Mouse (Mus musculus) testis, adult 2 months (tissue): Measurements from ENCODE around the gene Lmntd1.

Experiments used
- CTCF ChIP-seq: fragments of 200-500 bp; IDR thresholded peaks from 2 replicates; pipeline ENCODE4 v1.5.1; 2012; ENCODE audit warnings: low read depth, mild to moderate bottlenecking, inconsistent platforms, low read length, moderate library complexity; ENCODE audit not compliant: control insufficient read depth, insufficient read depth, insufficient replicate concordance
- POLR2A ChIP-seq: fragments of 200-500 bp; IDR thresholded peaks from 2 replicates; pipeline ENCODE4 v1.6.1; 2012; ENCODE audit warnings: low read depth, mild to moderate bottlenecking, inconsistent platforms, low read length, moderate library complexity; ENCODE audit not compliant: control insufficient read depth

DNA sequence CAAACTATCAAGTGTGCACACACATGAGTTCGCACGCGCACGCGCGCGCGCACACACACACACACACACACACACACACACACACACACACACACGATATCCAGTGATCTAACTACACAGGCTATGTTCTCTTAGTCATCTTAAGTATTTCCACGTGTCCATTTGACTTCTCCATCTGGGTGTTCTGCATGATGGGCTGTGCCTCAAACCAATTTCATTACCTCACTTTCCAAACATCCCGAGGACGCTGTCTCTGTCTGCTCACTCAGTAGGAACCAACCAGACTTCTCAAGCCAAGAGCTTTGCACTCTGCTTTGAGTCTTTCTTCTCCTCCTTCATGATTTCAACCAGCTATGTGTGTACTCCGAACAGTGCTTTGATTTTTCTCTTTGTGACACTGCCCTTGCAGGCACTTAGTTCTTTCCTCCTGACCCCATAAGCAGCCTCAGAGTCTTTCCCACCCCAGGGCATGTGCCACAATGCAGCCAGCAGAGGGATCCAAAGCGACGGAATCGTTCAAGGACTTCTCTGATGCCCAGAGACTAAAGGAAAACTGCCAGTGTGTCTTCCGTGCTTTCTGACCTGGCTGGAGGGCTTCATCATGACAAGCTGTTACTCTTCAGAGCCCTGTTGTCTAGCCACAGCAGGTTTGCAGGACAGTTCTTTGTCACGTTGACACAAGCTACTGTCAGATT, 172.6 kb downstream of the Lmntd1 start:
- TF ChIP-seq POLR2A = no peak
- TF ChIP-seq CTCF = peak; percentile 31; the same call in 1 of the 2 replicates
